Mouse (Mus musculus) lung, adult 2 months (tissue): ENCODE measurements at regions not wholly inside any gene's neighbourhood (a gene's known extent, or its start where the extent isn't known, plus 50 kb on each side); places are given as distances from the start of the nearest gene placed in this dataset.

Experiments
- CTCF ChIP-seq: fragments of 200-500 bp; IDR thresholded peaks from 2 replicates; pipeline ENCODE4 v1.5.1; 2011; ENCODE audit warnings: mild to moderate bottlenecking, low read length, control low read depth; ENCODE audit not compliant: insufficient read depth
- POLR2A ChIP-seq: fragments of 200-500 bp; IDR thresholded peaks from 2 replicates; pipeline ENCODE4 v1.6.1; 2011; ENCODE audit warnings: low read depth, mild to moderate bottlenecking, control low read depth, low read length, borderline replicate concordance; ENCODE audit errors: extremely low read depth

DNA sequence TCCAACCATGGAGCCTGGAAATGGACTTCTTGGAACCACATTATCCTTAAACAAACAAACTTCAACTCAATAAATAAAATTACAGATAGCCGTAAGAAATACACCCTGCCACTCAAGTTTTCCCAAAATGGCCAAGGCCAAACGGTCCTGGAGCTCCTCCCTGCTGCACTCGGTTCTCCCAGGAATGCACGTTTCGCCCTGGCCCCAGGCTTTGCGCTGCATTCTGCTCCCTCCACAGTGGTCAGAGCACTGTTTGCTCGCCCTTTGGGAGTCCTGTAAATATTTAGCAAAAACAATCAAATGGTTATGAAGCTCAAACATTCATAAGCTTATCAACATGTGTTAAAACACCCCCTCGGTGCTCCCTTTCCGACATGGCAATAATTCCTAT lies 233.4 kb upstream of the Smim15 start:
- no peak for TF ChIP-seq CTCF
- no peak for TF ChIP-seq POLR2A
